ENCODE assay signal across 9 mouse cellular contexts in the genomic region with DNA sequence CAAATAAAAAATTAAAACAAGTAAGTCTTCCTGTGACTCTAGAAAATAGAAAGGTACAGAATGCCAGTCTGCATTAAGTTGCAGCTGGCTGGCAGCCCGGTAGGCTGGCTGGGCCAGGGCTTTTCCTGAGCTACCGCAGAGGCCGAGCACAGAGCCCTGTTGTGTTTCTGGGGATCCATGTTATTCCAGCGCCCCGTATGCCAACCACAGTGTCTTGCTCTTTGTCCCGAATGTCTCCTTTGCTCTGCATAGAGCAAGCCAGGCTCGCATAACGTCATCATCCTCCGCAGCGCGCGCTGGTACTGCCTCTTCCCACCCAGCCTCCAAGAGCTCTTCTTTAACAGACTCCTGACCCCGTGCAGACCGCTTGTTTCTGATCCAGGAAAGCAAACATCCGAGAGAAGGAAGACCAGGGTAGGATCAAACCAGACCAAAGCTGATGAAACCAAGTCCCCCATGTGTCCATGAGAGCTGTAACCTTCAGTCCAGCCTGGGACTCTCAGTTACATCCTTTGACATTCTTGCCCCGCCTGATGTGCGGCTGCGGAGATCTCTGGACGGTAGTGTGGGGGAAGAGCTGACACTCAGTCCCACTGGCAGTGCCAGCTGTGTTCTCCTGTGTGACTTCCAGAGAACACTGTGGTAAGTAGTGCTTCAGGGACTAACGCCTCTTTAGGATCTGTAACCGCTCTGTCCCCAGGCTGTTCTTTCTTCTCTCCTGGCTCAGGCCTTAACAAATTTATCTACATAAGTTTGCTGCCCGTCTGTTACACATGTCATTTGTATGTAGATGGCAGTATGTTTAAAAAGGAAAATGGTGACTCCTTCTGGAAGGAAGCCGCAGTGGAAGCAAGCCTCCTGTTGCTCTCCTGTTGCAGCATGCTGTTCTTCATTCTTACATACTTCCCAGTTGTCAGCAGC. TPM values are rescaled to one million over a fixed set of nuclear protein-coding genes. Genes with fewer than 3 reads are reported as not detected.
DNase-seq lines count a peak whose midpoint lies in the region; ATAC-seq and TF ChIP-seq lines count a peak whose summit lies in the region.
"Had no signal": no experiment of that assay in that cellular context is flagged by ENCODE, and none has a peak within 500 bp of the region (broad histone marks: within the 10 kb centered on the region; RNA-seq: fewer than 3 reads in every experiment).

No protein-coding gene starts in this region.

- peak overlapping the region; percentile 22; the same call in 1 of the 2 replicates for H3K27ac ChIP-seq in forebrain, embryonic 13.5 days
- no peak overlapping the region for H3K27ac ChIP-seq in forebrain, embryonic 12.5 days
- peak overlapping the region; percentile 46 for H3K27ac ChIP-seq in neural tube, embryonic 13.5 days (replicated peaks)
- H3K27ac ChIP-seq in lung, postnatal 0 days (ENCODE audit: low read length): no peak overlapping the region
- H3K27ac ChIP-seq: liver, embryonic 14.5 days had no signal

- 78% methylated on average over 23 of the region's 23 CpGs for WGBS in forebrain, embryonic 13.5 days
- WGBS in forebrain, embryonic 12.5 days: 86% methylated on average over 23 of the region's 23 CpGs
- 79% methylated on average over 23 of the region's 23 CpGs for WGBS in neural tube, embryonic 13.5 days
- 69% methylated on average over 23 of the region's 23 CpGs for WGBS in lung, postnatal 0 days

- H3K9me3 ChIP-seq in forebrain, embryonic 13.5 days (replicated peaks): no peaks in the 10 kb centered on the region
- no peaks in the 10 kb centered on the region for H3K9me3 ChIP-seq in forebrain, embryonic 12.5 days
- H3K9me3 ChIP-seq in neural tube, embryonic 13.5 days: no peaks in the 10 kb centered on the region
- H3K9me3 ChIP-seq in lung, postnatal 0 days (ENCODE audit: low read length): no peaks in the 10 kb centered on the region

- TF ChIP-seq CTCF in lung, postnatal 0 days (IDR thresholded peaks at IDR 0.05): no peak

- H3K4me1 ChIP-seq in forebrain, embryonic 13.5 days: peaks cover 11% of the 10 kb centered on the region; the same call in 1 of the 2 replicates
- no peaks in the 10 kb centered on the region for H3K4me1 ChIP-seq in forebrain, embryonic 12.5 days
- 0 out of 2 replicates have a peak, but pooled peaks cover 7% of the 10 kb centered on the region for H3K4me1 ChIP-seq in neural tube, embryonic 13.5 days (replicated peaks)
- H3K4me1 ChIP-seq in lung, postnatal 0 days (ENCODE audit: insufficient read depth, low read depth, low read length): peaks cover 5% of the 10 kb centered on the region; the same call in 1 of the 2 replicates

- no peak overlapping the region for H3K4me2 ChIP-seq in forebrain, embryonic 13.5 days
- H3K4me2 ChIP-seq in forebrain, embryonic 12.5 days: no peak overlapping the region
- H3K4me2 ChIP-seq in neural tube, embryonic 13.5 days: no peak overlapping the region
- no peak overlapping the region for H3K4me2 ChIP-seq in lung, postnatal 0 days (replicated peaks; ENCODE audit: low read depth, low read length)

- TF ChIP-seq EP300 in lung, postnatal 0 days (IDR thresholded peaks at IDR 0.05): no peak

- peaks cover 11% of the 10 kb centered on the region; the same call in 1 of the 2 replicates for H3K36me3 ChIP-seq in forebrain, embryonic 13.5 days (ENCODE audit: poor library complexity, severe bottlenecking)
- H3K36me3 ChIP-seq in forebrain, embryonic 12.5 days (replicated peaks): no peaks in the 10 kb centered on the region
- H3K36me3 ChIP-seq in neural tube, embryonic 13.5 days: peaks cover 39% of the 10 kb centered on the region
- no peaks in the 10 kb centered on the region for H3K36me3 ChIP-seq in lung, postnatal 0 days (ENCODE audit: insufficient read depth, low read length)

- no peak for DNase-seq in neural tube, embryonic 10.5 days (ENCODE audit: extremely low spot score, low spot score)
- peak; percentile 40 for DNase-seq in left cerebral cortex, adult 11 months (ENCODE audit: low spot score)
- no peak for DNase-seq in embryo, embryonic 11 days
- DNase-seq in B cell, adult 2 months: no peak
- no peak for DNase-seq in lung, postnatal 0 days (ENCODE audit: low spot score)

- H3K27me3 ChIP-seq in forebrain, embryonic 13.5 days: no peaks in the 10 kb centered on the region
- no peaks in the 10 kb centered on the region for H3K27me3 ChIP-seq in forebrain, embryonic 12.5 days
- H3K27me3 ChIP-seq in neural tube, embryonic 13.5 days: no peaks in the 10 kb centered on the region
- no peaks in the 10 kb centered on the region for H3K27me3 ChIP-seq in lung, postnatal 0 days (replicated peaks; ENCODE audit: insufficient read depth, low read length)

- no peak overlapping the region for H3K4me3 ChIP-seq in forebrain, embryonic 13.5 days
- H3K4me3 ChIP-seq in forebrain, embryonic 12.5 days (replicated peaks): no peak overlapping the region
- H3K4me3 ChIP-seq in neural tube, embryonic 13.5 days: no peak overlapping the region
- no peak overlapping the region for H3K4me3 ChIP-seq in lung, postnatal 0 days (ENCODE audit: low read depth, low read length)

- peak; percentile 63; the same call in 1 of the 2 replicates for ATAC-seq in forebrain, embryonic 13.5 days
- no peak for ATAC-seq in forebrain, embryonic 12.5 days (ENCODE audit: low FRiP score)
- peak; percentile 71 for ATAC-seq in neural tube, embryonic 13.5 days (ENCODE audit: low read depth)
- ATAC-seq in lung, postnatal 0 days: no peak

- H3K9ac ChIP-seq in forebrain, embryonic 13.5 days: no peak overlapping the region
- H3K9ac ChIP-seq in forebrain, embryonic 12.5 days: no peak overlapping the region
- H3K9ac ChIP-seq in neural tube, embryonic 13.5 days: no peak overlapping the region
- no peak overlapping the region for H3K9ac ChIP-seq in lung, postnatal 0 days (replicated peaks; ENCODE audit: low read depth)
- H3K9ac ChIP-seq: liver, embryonic 14.5 days had no signal

RNA-seq across cellular contexts. Expression of a gene that starts 18.4 kb away (rescaled TPM):
- polyA plus RNA-seq in forebrain, embryonic 13.5 days (2015; fragmentation: Nextera tagmentation; extraction: Ambion mirVana): 17.1 and 18.3 TPM in 2 replicates
- 19.2 and 19.6 TPM in 2 replicates for polyA plus RNA-seq in forebrain, embryonic 12.5 days (2016; fragmentation: Nextera tagmentation; extraction: Ambion mirVana)
- 28.1 and 34.6 TPM in 2 replicates for polyA plus RNA-seq in neural tube, embryonic 13.5 days (2015; fragmentation: Nextera tagmentation; extraction: Ambion mirVana)
- polyA plus RNA-seq in lung, postnatal 0 days (2015; fragmentation: Nextera tagmentation; extraction: Ambion mirVana): 14.8 and 19.8 TPM in 2 replicates

RNA-seq across cellular contexts. Expression of a gene that starts 47.0 kb away (rescaled TPM):
- polyA plus RNA-seq in forebrain, embryonic 13.5 days (2015; fragmentation: Nextera tagmentation; extraction: Ambion mirVana): 0.15 TPM in 1 of 2 replicates, not detected in the other
- polyA plus RNA-seq in forebrain, embryonic 12.5 days (2016; fragmentation: Nextera tagmentation; extraction: Ambion mirVana): 0.33 and 0.45 TPM in 2 replicates
- polyA plus RNA-seq in neural tube, embryonic 13.5 days (2015; fragmentation: Nextera tagmentation; extraction: Ambion mirVana): 1.0 and 1.1 TPM in 2 replicates
- polyA plus RNA-seq in lung, postnatal 0 days (2015; fragmentation: Nextera tagmentation; extraction: Ambion mirVana): 14.4 TPM in 2 replicates

Comparison
In these comparisons a context has a peak if more than half of its experiments do, and no peak if none do; other contexts are left out.
1. ATAC-seq: peak in forebrain, embryonic 13.5 days (single experiment) and neural tube, embryonic 13.5 days (single experiment); none in forebrain, embryonic 12.5 days (single experiment) and lung, postnatal 0 days (single experiment).
2. H3K27ac ChIP-seq: peak in forebrain, embryonic 13.5 days (single experiment) and neural tube, embryonic 13.5 days (single experiment); none in forebrain, embryonic 12.5 days (single experiment) and lung, postnatal 0 days (single experiment).